Mouse (Mus musculus) cerebellum, adult 2 months (tissue): ENCODE results near the gene Kmt2e.

Experiments used
- CTCF ChIP-seq: fragments of 200-500 bp; IDR thresholded peaks from 2 replicates; pipeline ENCODE4 v1.5.1; 2011; ENCODE audit warnings: low read depth, mild to moderate bottlenecking, control low read depth, low read length, moderate library complexity, borderline replicate concordance; ENCODE audit not compliant: insufficient read depth
- POLR2A ChIP-seq: fragments of 200-500 bp; IDR thresholded peaks from 2 replicates; pipeline ENCODE4 v1.6.1; 2011; ENCODE audit warnings: low read length, control low read depth, borderline replicate concordance; ENCODE audit not compliant: insufficient read depth

DNA sequence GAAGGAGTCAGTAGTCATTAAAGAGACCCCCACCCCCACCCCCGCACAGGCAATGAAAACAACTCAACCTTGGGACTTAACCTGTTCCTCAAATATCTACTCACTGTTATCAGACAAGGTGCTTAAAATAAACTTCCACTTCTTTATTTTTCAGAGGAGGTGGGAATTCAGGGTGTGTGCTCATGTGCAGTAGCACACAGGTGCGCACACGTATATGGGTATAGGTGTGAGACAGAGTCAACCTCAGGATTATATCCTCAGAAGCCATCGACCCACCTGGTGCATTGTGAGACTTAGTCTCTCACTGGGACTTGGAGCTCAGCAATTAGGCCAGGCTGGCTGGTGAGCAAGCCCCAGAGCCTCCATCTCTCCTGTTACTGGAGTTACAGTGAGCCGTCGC lies 96.9 kb downstream of the Kmt2e start:
- TF ChIP-seq CTCF (no peak), POLR2A (no peak)
